Mouse (Mus musculus) thymus, postnatal 25 days (tissue): ENCODE measurements around the gene Cerk.

ENCODE experiments used
- DNase-seq: peaks from one replicate; pipeline ENCODE4 v3.0.0; 2022

Gene Cerk

DNA sequence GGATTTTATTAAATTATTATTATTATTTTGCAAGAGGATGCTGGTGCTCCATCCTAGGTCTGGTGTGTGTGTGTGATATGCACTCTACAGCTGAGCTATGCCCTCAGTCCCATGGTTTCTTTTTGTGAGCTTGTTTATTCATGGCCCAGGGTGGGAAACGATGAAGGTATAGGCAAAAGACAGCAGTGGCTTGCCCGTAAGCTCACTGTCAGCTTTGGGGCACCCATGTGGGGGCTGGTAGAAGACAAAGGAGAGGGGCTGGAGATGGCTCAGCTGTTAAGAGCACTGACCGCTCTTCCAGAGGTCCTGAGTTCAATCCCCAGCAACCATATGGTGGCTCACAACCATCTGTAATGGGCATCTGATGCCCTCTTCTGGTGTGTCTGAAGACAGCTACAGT is 4.6 kb downstream of the Cerk start:
- peak; percentile 23 for DNase-seq

DNA sequence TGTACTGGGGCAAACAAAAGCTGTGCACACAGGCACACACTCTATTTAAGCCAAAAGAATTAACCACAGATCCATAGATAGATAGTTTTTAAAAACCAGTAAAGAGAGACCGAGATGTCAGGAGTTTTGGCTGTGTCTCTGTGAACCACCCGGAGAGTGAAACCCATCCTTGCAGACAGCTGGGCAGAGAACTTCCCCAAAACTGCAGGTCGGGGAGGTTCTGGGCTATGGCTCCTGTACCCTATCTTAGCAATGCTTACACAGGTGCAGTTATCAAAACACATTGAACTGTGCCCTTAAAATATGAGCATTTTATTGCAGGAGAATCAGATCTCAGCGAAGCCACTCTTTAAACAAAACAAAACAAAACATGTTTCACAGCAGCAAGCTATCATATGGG is 5.5 kb downstream of the Cerk start:
- peak; percentile 65 for DNase-seq

DNA sequence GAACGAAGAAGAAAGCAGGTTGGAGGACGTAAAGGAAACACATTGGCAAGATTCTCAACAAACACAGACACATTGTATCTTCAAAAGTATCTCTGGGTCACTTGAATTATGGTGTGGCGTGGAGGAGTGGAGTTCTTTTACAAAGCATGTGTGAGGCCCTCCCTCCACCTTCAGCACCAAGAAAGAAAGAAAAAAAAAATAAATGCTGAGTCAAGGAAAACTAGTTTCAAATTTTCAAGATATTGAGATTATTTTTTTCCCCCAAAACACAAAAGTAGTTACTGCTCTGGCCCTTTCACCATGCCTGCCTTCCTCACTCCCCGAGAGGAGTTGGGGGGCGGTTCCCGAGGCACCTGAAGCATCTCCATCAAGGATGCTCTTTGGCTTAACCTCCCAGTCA is 7.3 kb downstream of the Cerk start:
- DNase-seq = no peak

DNA sequence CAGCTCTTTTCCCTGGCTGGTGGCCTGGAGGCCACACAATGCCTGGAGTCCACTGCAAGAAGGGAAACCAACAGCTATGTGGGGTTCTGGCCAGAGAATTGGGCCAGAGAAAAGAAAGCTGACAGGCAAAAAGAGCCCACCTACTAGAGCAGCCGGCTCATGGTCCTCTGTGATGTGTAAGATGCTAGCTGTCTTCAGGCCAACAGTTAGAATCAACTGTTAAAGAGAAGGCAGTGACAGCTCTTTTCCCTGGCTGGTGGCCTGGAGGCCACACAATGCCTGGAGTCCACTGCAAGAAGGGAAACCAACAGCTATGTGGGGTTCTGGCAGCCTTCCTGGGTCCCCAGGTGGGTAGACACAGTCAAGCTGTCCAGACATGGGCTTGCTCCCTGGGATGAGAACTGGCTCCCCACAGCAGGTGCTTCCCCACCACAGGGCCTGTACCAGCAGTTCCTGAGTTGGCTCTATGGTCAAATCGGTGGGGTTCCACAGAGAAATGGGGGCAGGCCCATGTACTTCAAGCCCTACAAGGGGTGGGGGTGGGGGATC is 8.2 kb downstream of the Cerk start:
- DNase-seq = peak; percentile 36

DNA sequence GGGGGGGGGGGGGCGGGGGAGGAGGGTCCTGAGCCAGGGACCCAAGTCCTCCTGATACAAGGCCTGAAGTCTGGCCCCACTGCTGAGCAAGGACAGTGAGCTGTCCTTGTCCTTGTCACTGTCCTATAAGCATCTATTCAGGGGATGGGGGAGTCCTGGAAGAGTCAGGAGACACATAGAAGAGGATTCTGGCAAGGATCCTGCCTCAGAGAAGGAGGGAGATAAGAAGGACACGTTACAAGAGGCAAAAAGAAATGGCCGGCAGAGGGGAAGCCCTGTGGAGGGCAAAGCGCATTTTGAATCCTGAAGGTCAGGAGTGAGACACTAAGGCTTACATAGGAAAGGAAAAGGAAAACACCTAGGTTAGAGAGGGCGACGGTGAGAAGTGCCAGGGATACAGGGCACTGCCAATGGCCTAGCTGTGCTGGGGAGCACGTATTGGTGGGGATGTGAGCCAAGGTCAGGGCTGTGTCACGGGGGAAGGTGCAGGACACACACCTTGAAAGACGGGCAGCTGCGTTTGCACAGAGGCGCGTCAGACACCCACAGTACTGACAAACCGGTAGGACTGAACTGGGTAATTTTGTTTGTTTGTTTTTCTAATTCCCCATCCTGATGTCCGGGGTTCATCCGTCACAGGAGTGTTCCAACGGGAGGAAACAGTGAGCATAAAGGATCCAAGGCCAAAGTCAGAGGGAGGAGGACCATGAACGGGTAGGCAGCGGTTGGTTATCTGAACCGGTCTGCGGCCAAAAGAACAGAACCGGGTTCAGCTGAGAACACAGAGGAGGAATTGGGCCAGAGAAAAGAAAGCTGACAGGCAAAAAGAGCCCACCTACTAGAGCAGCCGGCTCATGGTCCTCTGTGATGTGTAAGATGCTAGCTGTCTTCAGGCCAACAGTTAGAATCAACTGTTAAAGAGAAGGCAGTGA is 8.9 kb downstream of the Cerk start:
- DNase-seq = no peak

DNA sequence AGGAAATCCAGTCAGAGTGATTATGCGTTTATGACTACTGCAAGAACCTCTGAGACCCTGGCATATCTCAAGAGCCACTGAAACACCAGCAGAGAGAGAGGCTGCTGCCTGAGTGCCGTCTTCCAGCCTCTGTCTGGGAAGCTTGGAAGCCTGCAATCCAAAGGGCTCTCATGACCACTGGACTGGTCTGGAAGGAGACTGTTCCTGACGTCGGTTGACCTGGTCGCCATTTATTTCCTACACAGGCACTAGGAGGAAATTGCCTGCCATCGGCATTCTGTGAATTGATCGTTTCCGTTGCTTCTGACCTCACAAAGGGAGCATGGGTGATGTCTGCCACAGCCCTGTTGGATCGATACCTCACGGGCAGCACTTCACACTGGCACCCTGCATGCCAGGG is 9.8 kb downstream of the Cerk start:
- no peak for DNase-seq

DNA sequence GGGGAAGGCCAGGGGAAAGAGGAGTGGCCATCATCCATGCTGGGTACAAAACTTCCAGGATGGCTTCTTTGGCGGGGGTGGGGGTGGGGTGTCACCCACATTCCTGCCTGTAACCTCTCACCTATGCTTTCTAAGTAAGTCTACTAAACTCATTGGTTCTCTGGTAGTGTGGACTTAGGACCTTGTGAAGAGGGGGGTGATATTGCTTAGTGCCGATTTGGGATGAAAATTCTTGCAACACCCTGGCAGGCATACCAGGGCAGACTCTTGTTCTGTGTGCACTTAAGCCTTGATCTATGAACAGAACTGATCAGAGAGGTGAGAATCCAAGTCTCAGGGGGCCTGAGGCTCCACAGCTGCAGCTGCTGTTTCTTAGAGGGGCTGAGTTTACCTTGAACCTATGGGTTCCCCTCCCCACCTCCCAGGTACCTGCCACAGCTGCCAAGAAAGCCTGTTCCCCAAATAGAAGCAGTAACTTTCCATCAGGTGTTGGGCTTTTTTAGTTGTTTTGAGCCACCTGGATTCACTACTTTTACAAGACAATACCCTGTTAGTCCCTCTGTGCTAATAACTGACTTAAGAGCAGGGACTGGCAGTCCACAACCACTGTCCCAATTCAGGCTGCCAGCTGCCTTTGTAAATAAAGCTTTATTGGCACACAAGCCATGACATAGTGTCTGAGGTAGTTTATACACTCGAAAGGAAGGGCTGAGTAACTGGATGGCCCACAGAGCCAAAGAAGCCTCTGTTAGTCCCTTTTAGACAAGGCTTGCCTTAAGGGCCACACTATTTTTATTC is 10.5 kb downstream of the Cerk start:
- DNase-seq = peak; percentile 50

DNA sequence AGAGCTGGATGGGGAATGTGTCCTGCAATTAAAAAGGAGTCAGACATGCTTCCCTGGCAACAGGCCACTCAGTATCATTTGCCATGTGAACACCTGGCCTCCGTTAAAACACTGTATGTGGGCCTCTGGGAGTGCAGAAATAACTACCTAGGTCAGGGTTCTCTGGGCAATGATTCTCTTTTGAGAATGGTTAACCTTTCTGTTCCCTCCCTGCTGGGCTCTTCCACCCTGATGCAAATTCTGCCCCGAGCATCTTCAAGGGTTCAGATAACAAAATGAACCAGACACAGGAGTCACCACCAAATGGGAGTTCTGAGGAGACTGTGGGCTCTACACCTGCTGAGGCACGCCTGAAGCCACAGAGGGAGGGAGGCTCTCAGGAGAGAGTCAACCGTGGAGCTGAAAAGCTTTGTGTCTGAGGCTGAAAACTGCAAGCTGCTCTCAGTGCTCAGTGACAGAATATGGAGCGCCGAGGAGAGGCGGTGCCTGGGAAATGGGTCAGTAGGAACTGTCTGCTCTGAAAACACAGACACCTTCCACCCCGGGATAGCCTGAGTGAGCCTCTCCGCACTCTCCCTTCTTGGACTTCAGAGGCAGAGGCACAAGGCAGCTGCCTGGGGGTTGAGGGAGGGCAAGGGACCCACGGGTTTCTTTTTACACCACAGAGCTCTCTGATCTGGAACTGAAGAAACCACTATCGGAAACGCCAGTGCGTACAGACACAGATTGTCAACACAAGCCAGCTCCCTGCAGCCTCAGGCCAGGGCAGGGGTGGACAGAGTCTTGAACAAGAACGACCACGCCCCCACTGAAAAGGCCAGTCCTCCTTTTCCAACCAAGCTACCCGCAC is 12.6 kb downstream of the Cerk start:
- DNase-seq = peak; percentile 79

DNA sequence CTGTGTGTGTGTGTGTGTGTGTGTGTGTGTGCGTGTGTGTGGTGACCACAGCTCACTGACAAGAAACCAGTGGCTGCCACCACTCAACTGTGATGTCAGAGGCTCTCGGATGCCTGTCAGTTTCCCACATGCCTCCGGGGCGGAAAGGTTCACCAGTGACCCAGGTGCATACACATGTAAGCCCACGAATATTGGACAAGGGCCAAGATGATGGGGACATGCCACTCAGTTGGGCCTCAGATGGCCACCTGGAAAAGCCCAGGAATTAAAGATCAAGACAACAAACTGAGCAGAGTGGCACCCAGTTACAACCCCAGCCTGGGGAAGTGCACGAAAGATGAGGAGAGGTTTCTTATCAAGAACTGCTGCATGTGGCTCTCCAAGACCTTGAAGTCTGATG is 13.4 kb downstream of the Cerk start:
- DNase-seq = peak; percentile 56

DNA sequence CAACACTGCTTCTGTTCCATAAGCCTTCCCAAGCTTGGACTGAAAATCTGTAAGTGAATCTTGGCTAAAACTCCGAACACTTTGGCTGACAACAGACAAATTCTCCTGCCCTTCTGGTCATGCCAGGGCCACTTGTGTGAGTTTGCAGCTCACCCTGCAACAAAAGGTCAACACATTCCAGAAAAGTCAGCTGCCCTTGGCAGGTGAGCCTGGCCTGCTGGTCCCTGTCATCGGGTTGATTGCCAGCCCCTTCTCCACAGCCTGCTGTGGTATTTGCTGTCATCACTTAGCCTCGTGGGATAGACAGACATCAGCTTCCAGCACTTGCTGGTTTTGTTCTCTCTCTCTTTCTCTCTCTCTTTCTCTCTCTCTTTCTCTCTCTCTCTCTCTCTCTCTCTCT is 13.8 kb downstream of the Cerk start:
- peak; percentile 31 for DNase-seq

DNA sequence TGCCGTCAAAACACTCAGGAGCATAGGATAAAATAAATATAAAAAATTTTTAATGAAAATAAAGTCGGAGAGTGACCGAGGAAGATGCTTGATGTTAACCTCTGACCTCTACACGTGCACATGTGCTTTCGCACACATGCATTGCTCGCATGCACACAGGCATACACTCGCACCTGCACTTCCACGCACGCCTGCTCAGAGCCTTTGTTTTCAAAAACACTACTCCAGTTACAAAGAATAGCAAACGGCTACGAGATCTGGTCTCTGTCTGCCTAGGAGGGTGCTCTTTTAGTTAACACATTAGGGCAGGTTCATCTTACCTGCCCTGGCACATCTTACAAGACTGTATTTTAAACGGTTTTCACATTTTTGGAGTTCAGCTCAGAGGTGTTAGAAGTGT is 14.6 kb downstream of the Cerk start:
- peak; percentile 67 for DNase-seq

DNA sequence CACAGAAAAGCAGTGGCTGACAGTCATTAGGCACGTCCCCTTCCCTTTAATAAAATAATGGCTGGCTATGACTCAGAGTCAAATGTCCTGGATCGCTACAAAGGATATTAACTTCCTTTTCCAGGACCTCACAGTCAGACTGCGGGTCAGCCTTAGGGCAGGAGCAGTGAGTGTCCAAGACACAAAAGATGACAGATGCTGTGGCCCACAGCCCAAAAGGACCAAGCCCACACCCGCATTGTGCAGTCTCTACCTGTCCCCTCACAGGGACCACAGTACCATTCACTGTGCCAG is 16.2 kb downstream of the Cerk start:
- no peak for DNase-seq

DNA sequence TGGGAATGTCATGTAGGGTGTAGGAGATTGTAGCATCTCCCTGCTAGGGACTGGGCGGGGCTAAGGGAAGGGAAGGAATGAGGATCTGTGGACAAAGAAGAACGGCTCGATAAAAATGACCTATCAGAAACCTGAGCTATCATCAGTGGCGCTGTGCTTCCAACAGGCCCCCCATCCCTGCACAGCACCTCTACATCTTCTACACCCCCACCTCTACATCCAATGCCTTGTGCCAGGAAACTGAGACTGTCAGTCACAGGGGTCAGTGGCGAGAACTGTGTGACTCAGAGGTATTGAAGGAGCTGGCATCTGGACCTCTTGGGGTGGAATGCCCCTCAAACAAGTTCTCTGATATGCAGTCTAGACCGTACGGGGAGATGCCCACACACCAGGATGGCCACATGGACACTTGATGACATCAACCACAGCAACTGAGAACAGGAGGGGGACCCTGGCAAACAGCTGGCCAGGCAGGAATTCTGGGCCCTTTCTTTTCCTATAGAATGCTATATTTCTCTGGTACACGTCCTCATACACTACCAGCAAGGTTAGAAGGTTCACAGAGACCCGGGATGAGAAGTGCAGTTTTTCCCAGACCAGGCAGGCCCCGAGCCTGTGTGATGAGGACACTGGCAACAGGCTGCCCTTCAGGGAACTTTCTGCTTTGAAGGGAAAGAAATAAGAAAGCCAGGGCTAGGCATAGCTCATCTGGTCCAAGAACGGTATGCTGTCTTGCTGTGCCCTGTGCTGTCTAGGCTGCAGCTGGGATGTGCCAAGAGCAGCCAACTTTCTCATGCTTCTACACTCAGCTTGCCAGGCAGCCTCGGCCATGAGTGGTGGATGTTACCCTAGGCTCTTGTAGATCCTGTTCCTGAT is 16.8 kb downstream of the Cerk start:
- DNase-seq = peak; percentile 27

DNA sequence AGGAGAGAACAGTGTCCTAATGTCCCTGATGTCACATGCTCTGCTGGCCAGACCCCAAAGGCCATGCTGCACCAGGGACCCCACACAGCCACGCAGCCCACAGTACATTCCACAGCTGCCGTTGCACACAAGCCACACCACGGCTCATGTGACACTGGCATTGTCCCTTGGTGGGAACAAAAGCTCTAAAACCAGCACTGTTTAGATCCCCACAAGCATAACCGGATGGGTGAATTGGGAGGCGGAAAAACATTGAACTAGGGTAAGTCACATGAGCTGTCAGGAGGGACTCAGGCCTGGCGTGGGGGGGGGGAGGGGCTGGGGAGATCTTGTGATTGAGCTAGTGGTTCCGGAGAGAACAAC is 17.5 kb downstream of the Cerk start:
- peak; percentile 57 for DNase-seq

DNA sequence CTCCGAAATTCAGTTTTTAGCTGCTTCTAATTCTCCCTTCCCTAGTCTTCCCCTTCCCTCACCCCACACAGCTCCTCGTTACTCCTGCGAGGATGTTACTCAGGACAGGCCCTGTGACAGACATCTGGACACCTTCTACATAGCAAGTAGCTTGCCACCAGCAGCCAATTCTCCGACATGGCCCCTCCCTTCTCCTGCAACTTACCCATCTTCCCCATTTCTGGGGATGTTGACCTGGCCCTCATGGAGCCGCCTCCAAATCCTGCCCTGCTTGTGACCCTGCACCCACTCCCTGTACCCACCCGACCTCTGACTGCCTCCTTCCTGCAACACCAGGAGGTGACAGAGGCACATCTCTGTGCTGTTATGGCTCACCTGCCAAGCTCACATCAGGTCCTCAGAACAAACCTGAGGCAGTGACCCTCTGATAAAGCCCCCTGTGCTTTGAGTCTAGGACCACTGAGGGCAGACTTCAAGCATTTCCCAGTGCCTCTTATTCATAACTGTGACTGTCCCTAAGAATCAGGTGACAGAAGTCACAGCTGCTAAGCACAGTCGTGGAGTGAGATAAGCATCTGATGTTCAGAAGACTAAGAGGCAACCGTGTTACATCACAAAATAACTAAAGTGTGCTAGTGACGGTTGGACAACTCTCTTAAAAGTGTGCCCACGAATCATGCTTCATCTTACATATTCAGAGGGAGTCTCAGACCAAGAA is 18.0 kb downstream of the Cerk start:
- peak; percentile 67 for DNase-seq

DNA sequence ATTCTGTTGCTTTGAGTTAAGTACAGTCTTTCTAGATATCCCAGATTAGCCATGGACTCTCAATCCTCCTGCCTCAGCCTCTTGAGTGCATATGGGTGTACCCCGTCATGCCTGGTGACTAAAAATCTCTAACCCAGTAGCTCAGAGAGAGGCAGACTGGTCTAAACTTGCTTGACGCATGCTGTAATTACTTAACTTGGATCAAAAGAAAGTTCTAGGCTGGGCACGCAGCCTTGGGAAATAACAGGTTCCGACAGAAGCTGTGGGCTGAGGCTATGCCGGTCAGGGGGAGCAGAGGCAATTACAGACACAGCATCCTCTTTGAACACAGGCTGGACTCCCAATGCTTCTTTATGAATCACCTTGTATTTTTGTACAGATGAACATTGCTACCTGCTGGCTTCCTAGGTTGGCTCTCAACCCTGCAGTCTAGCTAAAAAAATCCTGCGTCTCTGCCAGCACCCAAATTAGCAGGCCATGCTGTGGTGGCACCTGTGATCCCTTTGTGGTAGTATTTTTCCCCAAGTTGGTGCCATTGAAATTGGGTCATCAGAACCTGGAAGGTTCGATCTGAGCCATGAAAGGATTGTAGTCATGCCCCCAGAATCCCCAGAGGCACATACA is 18.8 kb downstream of the Cerk start:
- DNase-seq = no peak

DNA sequence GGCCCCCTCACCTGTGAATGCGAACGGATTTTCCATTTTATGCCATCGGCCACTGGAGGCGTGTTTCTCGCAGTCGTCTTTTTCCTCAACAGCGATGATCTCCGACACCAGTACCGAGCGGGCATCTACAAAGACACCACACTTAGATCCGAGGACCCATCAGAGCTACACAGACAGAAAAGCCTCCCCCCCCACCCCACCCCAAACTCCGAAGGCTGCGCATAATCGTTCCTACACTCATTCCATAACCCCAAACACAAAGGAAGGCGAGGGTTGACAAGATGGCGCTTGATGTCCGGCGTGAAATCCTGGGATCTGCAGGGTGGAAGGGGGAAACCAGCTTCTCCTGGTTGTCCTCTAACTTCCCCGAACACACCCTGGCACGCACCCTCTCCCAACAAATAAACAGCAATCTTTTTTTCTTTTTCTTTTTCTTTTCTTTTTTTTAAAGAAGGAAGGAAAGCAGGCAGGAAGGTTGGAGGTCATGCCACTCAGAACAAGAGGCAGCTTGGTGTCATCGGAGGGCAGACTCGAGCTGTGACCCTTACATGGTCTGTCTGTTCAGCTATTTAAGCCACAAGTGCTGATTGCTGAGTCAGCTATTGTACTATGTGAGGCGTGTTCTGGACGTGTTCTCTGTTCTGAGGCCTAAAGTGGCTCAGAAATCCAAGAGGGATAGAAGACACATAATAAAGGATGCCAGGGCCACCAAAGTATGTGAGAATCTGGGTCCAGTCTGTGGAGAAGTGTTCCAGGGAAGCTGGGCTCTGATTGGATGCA is 19.9 kb downstream of the Cerk start:
- DNase-seq = no peak

DNA sequence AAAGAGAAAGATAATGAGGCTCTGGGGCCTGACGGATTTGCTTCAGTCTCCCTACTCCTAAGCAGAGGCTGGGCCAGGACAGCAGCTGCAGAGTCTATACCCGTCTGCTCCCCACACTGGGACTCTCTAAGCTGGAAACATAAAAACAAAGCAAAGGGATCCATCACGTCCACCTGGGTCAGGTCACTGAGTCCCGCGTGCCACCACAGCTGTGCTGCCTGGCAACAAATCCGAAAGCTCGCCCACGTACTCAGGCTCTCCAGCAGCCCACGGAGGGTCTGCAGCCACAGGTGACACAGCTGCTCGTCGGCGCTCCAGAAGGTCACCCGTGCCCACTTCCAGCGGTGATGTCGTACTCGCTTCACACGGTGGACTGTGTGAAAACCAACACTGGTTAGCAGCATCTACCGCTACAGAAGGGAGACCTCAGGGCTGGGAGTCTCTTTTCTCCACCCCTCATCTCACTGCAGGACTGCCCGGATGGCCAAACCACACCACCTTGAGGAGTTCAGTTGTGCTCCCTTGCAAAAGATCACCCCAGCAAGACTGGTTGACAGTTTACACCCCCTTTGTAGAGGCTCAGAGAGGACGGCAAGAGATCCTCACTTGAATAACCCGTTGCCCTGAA is 21.1 kb downstream of the Cerk start:
- DNase-seq = no peak

DNA sequence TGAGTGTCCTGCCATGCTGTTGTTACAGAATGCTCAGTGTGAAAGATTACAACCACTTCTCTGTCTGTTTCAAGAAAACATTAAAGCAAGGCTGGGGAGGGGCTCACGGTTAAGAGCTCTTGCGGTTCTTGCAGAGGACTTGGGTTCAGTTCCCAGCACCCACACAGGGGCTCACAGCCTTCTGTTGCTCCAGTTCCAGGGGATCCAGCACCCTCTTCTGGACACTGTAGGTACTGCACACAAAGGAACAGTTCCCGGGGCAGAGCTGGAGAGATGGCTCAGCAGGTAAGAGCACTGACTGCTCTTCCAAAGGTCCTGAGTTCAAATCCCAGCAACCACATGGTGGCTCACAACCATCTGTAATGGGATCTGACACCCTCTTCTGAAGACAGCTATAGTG is 24.1 kb downstream of the Cerk start:
- DNase-seq = peak; percentile 46

DNA sequence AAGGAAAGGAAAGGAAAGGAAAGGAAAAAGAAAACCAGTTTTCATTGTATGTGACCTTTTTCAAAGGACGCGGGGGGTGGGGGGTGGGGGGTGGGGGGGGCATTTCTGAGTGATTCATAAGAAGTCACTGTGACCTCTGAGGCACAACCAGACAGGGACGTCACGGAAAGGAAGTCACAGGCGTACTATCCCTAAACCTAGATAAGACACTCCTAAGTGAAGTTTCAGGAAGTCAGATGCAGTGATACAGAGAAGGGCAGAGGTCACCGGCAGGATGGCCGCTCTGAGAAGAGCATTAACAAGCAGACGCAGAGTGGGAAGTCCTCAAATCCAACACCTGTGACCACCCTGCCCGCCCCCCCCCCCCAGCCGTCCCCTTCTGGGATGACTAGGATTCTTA is 25.0 kb downstream of the Cerk start:
- DNase-seq = no peak
